Mouse (Mus musculus) gonadal fat pad, adult 2 months (tissue): ENCODE measurements around the gene Ism1. TPM values are rescaled to one million over a fixed set of nuclear protein-coding genes. Genes with fewer than 3 reads are reported as not detected.

Experiments
- DNase-seq: peaks from one replicate; pipeline ENCODE4 v3.0.0-alpha.2; 2012; ENCODE audit warnings: low read depth
- polyA plus RNA-seq: library from polyadenylated mRNA; depleted of rRNA; stranded (reverse); fragments of >200 nt; gene quantifications from 2 replicates; pipeline ENCODE4 v1.2.3, GENCODE M21; 2012

The Ism1 gene
- polyA plus RNA-seq, 1 experiment = 23.1 TPM

GRCm38 (mm10) chr2:139714206-139714605 lies 36.2 kb downstream of the Ism1 start:
- DNase-seq = no peak

- no peak for DNase-seq
Observed at GRCm38 (mm10) chr2:139717772-139718171, 39.8 kb downstream of the Ism1 start.

- DNase-seq = no peak
Observed at GRCm38 (mm10) chr2:139722700-139723099, 44.7 kb downstream of the Ism1 start.

- DNase-seq = no peak
Observed at GRCm38 (mm10) chr2:139723304-139723703, 45.3 kb downstream of the Ism1 start.

- no peak for DNase-seq
Observed at GRCm38 (mm10) chr2:139724202-139724838, 46.3 kb downstream of the Ism1 start.

GRCm38 (mm10) chr2:139725328-139725727 lies 47.4 kb downstream of the Ism1 start:
- no peak for DNase-seq

- DNase-seq = no peak
Observed at GRCm38 (mm10) chr2:139728060-139728459, 50.1 kb downstream of the Ism1 start.

GRCm38 (mm10) chr2:139729377-139729776 lies 51.4 kb downstream of the Ism1 start:
- no peak for DNase-seq

GRCm38 (mm10) chr2:139742381-139742780 lies 64.4 kb downstream of the Ism1 start:
- DNase-seq = no peak

GRCm38 (mm10) chr2:139757021-139757420 lies 79.0 kb downstream of the Ism1 start:
- no peak for DNase-seq

GRCm38 (mm10) chr2:139757456-139757855 lies 79.5 kb downstream of the Ism1 start:
- DNase-seq = no peak

GRCm38 (mm10) chr2:139764355-139764754 lies 86.4 kb downstream of the Ism1 start:
- no peak for DNase-seq

- DNase-seq = no peak
Observed at GRCm38 (mm10) chr2:139774949-139775570, 97.1 kb downstream of the Ism1 start.

- DNase-seq = no peak
Observed at GRCm38 (mm10) chr2:139776644-139777043, 98.7 kb downstream of the Ism1 start.

- DNase-seq = no peak
Observed at GRCm38 (mm10) chr2:139778283-139778682, 100.3 kb downstream of the Ism1 start.

GRCm38 (mm10) chr2:139783318-139783850 lies 105.4 kb downstream of the Ism1 start:
- no peak for DNase-seq

- no peak for DNase-seq
Observed at GRCm38 (mm10) chr2:139784465-139784864, 106.5 kb downstream of the Ism1 start.

GRCm38 (mm10) chr2:139784946-139785345 lies 107.0 kb downstream of the Ism1 start:
- no peak for DNase-seq

GRCm38 (mm10) chr2:139788658-139789057 lies 110.7 kb downstream of the Ism1 start:
- no peak for DNase-seq

GRCm38 (mm10) chr2:139792345-139793120 lies 114.6 kb downstream of the Ism1 start:
- DNase-seq = peak; percentile 84

GRCm38 (mm10) chr2:139804041-139804440 lies 126.1 kb downstream of the Ism1 start:
- DNase-seq = peak; percentile 64

- DNase-seq = no peak
Observed at GRCm38 (mm10) chr2:139807887-139808286, 129.9 kb downstream of the Ism1 start.
